Mouse (Mus musculus) hindbrain, postnatal 0 days (tissue): ENCODE data around the gene Gnaq. TPM values are rescaled to one million over a fixed set of nuclear protein-coding genes. Genes with fewer than 3 reads are reported as not detected.
A peak's percentile ranks its signal among the peaks of the same experiment; 100 is the strongest.
"Not testable (repeated sequence)": the region's sequence is repeated elsewhere in the genome, so short reads cannot be mapped to it uniquely, and the experiment has no call there.

Experiments used
- ATAC-seq: fragments of 200-750 bp; cut with Nextera tagmentation; 2 replicates; pipeline ENCODE4 v1.8.0; 2017; ENCODE audit warnings: mild to moderate bottlenecking, moderate TSS enrichment, moderate library complexity
- DNase-seq: peaks from one replicate; pipeline ENCODE4 v3.0.0-alpha.2; 2015; ENCODE audit warnings: low spot score
- H3K27ac ChIP-seq: fragments of 300-500 bp; sonication (generic); 2 replicates; pipeline ENCODE4 v1.5.1; 2014; ENCODE audit warnings: mild to moderate bottlenecking
- H3K27me3 ChIP-seq: fragments of 300-500 bp; sonication (generic); 2 replicates; pipeline ENCODE4 v1.6.1; 2014; ENCODE audit warnings: low read length, mixed read lengths; ENCODE audit not compliant: insufficient read depth
- H3K36me3 ChIP-seq: fragments of 300-500 bp; sonication (generic); 2 replicates; pipeline ENCODE4 v1.6.1; 2014; ENCODE audit warnings: low read length, mixed read lengths; ENCODE audit not compliant: insufficient read depth
- H3K4me1 ChIP-seq: fragments of 300-500 bp; sonication (generic); 2 replicates; pipeline ENCODE4 v1.6.1; 2014; ENCODE audit warnings: antibody characterized with exemption, low read length, mixed read lengths; ENCODE audit not compliant: insufficient read depth
- H3K4me2 ChIP-seq: fragments of 300-500 bp; sonication (generic); 2 replicates; pipeline ENCODE4 v1.6.1; 2014; ENCODE audit warnings: low read depth, mild to moderate bottlenecking, low read length, moderate library complexity, mixed read lengths
- H3K4me3 ChIP-seq: fragments of 300-500 bp; sonication (generic); 2 replicates; pipeline ENCODE4 v1.5.1; 2014; ENCODE audit warnings: low read length
- H3K9ac ChIP-seq: fragments of 300-500 bp; sonication (generic); replicated peaks from 2 replicates; pipeline ENCODE4 v1.6.1; 2014; ENCODE audit warnings: mild to moderate bottlenecking, low read length, moderate library complexity, mixed read lengths
- H3K9me3 ChIP-seq: fragments of 300-500 bp; sonication (generic); 2 replicates; pipeline ENCODE4 v1.6.1; 2016; ENCODE audit warnings: low read length, mixed read lengths
- CTCF ChIP-seq: IDR thresholded peaks from 2 replicates; pipeline ENCODE4 v1.5.1; 2016; ENCODE audit warnings: antibody characterized with exemption, control low read depth, low read depth
- WGBS: fragments of 180-500 bp; shearing (Covaris S2); extraction: QIAGEN DNeasy Blood & Tissue Kit; methylation state at CpG from one replicate; pipeline ENCODE4 v1.1.7; 2014; 5-methylcytosine and 5-hydroxymethylcytosine counted together
- polyA plus RNA-seq: library from polyadenylated mRNA; unstranded; fragments of >200 nt; fragmentation: Nextera tagmentation; extraction: Ambion mirVana; gene quantifications from 2 replicates; pipeline ENCODE4 v1.2.1, GENCODE M21; 2015
- total RNA-seq: library from RNA; depleted of rRNA; stranded (reverse); fragments of >200 nt; gene quantifications from 2 replicates; pipeline ENCODE4 v1.2.3, GENCODE M21; 2014

The Gnaq gene
- total and polyA plus RNA-seq, 2 experiments from 2014 or later = 85.7 to 101 TPM

DNA sequence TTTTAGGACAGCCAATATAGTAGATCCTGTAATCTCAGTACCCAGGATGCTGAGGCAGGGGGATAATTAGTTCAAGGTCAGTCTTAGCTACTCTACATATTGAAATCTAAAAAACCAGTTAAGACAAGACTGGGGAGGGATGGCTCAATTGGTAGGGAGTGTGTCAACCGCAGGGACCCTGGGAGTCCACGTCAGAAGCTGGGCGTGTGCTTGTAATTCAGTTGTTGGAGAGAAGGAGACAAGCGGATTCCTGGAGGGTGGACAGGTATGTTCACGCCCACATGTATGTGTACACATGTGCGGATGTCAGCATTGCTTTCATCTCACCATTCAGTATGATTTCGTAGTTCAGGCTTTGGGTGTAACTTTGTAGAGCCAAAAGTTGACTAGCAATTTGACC, 24.5 kb downstream of the Gnaq start:
- Histone ChIP-seq H3K9me3 (no peaks in the 10 kb centered on the region), H3K36me3 (no peaks in the 10 kb centered on the region), H3K4me3 (no peak overlapping the region), H3K9ac (no peak overlapping the region), H3K4me2 (no peak overlapping the region), H3K27me3 (no peaks in the 10 kb centered on the region), H3K27ac (no peak overlapping the region), H3K4me1 (no peaks in the 10 kb centered on the region)
- WGBS = 97% methylated on average over 7 of the region's 7 CpGs
- no peak for TF ChIP-seq CTCF
- no peak for ATAC-seq
- no peak for DNase-seq

DNA sequence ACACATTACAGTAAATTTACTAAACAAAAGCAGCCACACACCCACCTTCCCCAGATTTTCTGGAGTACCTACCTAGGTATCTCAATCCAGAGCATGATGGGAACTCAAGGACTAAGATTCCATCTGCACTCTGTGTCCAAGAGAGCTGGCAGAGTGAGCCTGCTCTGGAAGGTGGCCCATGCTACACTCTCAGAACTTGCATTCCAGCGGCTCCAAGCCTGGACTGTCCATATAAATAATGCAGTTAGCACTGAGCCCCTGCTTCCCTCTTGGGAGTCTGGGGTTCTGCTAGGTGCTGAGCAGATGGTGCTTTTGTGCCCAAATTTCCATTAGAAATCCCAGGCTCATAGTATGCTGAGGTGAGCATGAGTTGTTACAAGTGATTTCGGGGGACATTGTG, 28.1 kb downstream of the Gnaq start:
- H3K9ac ChIP-seq = no peak overlapping the region
- no peaks in the 10 kb centered on the region for H3K4me1 ChIP-seq
- no peak overlapping the region for H3K4me2 ChIP-seq
- H3K27me3 ChIP-seq = no peaks in the 10 kb centered on the region
- WGBS = 53% methylated on average over 2 of the region's 2 CpGs
- no peak for ATAC-seq
- TF ChIP-seq CTCF = no peak
- no peak overlapping the region for H3K27ac ChIP-seq
- H3K36me3 ChIP-seq = no peaks in the 10 kb centered on the region
- no peak for DNase-seq
- H3K9me3 ChIP-seq = no peaks in the 10 kb centered on the region
- H3K4me3 ChIP-seq = no peak overlapping the region

DNA sequence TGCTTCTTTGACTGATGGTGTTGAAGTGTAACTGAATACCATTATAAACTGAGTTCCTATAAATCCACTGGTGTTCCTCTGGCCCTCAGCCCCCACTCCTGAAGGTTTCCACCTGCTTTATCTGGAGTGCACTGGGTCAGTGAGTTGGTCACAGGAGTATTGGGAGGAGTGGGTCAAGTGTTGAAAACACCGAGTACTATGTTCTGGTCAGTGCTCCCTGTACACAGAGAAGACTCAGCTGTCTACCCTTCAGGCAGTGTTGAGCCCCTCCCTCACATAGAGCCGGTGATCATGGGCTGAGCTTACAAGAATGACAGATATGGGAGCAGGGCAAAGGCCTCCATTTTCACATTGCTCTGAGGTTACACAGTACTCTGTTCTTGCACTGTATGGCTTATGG, 28.6 kb downstream of the Gnaq start:
- 0 out of 2 replicates have a peak, but pooled peaks have one; percentile 18 for ATAC-seq
- H3K27me3 ChIP-seq = no peaks in the 10 kb centered on the region
- WGBS = 69% methylated on average over 2 of the region's 2 CpGs
- no peaks in the 10 kb centered on the region for H3K36me3 ChIP-seq
- H3K4me3 ChIP-seq = no peak overlapping the region
- H3K4me1 ChIP-seq = no peaks in the 10 kb centered on the region
- H3K9me3 ChIP-seq = no peaks in the 10 kb centered on the region
- no peak overlapping the region for H3K4me2 ChIP-seq
- no peak overlapping the region for H3K9ac ChIP-seq
- H3K27ac ChIP-seq = no peak overlapping the region
- DNase-seq = no peak
- no peak for TF ChIP-seq CTCF

DNA sequence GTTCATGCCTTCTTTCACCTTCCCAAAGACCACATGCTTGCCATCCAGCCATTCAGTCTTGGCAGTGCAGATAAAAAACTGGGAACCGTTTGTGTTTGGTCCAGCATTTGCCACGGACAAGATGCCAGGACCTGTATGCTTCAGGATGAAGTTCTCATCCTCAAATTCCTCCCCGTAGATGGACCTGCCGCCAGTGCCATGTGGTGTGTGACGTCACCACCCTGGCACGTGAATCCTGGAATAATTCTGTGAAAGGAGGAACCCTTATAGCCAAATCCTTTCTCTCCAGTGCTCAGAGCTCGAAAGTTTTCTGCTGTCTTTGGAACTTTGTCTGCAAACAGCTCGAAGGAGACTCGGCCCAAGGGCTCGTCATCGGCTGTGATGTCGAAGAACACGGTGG, 31.8 kb downstream of the Gnaq start:
- H3K4me3 ChIP-seq, H3K27me3 ChIP-seq, H3K27ac ChIP-seq, DNase-seq, ATAC-seq, H3K9me3 ChIP-seq, H3K9ac ChIP-seq, H3K4me2 ChIP-seq, H3K36me3 ChIP-seq: not testable (repeated sequence)
- peaks cover 16% of the 10 kb centered on the region; the same call in 1 of the 2 replicates for H3K4me1 ChIP-seq
- WGBS = 90% methylated on average over 13 of the region's 13 CpGs

DNA sequence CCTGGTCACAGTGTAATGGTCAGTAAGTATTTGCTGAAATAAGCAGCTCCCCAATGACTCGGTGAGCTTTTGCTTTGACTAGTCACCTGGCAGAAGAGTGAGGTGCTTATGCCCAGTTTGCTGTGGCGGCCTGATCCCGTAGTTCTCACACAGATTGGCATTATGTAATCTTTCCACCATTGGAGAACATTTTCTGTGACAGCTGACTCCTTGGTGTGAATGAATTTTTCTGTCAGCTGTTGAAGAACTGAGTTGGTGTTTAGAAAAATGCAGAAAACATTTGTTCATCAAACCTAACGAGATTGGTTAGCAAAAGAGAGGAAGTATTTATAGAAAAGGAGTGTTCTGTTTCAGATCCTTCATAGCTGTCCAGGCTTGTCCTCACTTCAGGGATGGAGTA, 34.6 kb downstream of the Gnaq start:
- H3K27ac ChIP-seq = no peak overlapping the region
- 51% methylated on average over 4 of the region's 4 CpGs for WGBS
- no peak overlapping the region for H3K9ac ChIP-seq

DNA sequence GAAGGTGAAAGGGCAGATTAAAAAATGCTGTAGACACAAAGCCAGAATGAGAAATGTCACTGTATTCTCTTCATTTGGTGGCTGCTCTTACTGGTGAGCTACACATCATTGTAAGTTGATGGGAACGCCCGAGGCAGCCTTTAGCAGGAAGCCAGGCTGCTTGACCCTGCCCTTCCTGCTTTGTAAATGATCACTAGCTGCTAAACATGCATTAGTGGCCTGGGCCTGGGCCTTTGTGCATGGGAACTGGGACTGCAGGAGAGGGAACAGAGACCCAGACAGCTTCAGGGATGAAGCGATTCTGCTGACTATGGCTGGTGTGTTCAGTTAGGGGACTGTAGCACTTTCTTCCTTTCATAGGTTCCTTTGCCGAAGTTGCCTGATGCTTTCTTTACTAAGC, 35.6 kb downstream of the Gnaq start:
- ATAC-seq = peak; percentile 51

More for the DNA sequence above, 34.6 kb downstream of the Gnaq start:
- Histone ChIP-seq H3K27me3 (no peaks in the 10 kb centered on the region), H3K9me3 (no peaks in the 10 kb centered on the region), H3K4me1 (peaks cover 16% of the 10 kb centered on the region; the same call in 1 of the 2 replicates), H3K36me3 (no peaks in the 10 kb centered on the region), H3K4me3 (no peak overlapping the region), H3K4me2 (no peak overlapping the region)
- TF ChIP-seq CTCF = no peak
- DNase-seq = no peak
- no peak for ATAC-seq

DNA sequence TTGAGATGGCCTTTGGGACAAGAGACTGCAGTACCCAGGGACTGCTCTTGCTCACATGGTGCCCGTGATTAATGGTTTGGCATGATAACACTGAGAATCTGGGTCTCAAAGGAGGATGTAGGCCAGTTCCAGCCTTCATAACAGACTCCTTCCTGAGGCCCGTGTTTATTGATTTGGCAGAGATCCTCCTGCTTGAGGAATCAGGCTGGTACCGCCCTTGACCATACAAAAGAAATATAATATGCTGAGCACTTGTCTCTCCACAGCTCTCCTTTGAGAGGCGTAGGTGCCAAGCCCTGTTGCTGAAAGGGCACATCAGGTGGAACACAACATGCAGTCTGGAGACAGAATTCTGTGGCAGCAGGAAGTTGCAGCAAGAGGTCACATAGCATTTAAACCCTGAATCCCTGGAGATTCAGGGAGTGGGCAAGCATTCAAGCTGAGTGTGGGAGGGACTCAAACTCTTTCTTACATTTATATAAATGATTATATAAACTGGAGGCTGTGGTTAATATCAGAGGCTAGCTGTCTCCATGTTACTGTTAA, 36.1 kb downstream of the Gnaq start:
- Histone ChIP-seq H3K4me3 (no peak overlapping the region), H3K9ac (no peak overlapping the region), H3K27me3 (no peaks in the 10 kb centered on the region), H3K27ac (peak overlapping the region; percentile 55), H3K4me2 (no peak overlapping the region), H3K4me1 (peaks cover 16% of the 10 kb centered on the region; the same call in 1 of the 2 replicates), H3K9me3 (no peaks in the 10 kb centered on the region), H3K36me3 (no peaks in the 10 kb centered on the region)
- peak; percentile 30 for DNase-seq
- no peak for TF ChIP-seq CTCF
- WGBS = 13% methylated on average over 4 of the region's 4 CpGs
- ATAC-seq = peak; percentile 55; the same call in 1 of the 2 replicates

More for the DNA sequence above, 35.6 kb downstream of the Gnaq start:
- peaks cover 16% of the 10 kb centered on the region; the same call in 1 of the 2 replicates for H3K4me1 ChIP-seq
- no peaks in the 10 kb centered on the region for H3K27me3 ChIP-seq
- WGBS = 19% methylated on average over 4 of the region's 4 CpGs
- TF ChIP-seq CTCF = no peak
- no peak overlapping the region for H3K4me3 ChIP-seq
- no peaks in the 10 kb centered on the region for H3K9me3 ChIP-seq
- H3K9ac ChIP-seq = no peak overlapping the region
- H3K4me2 ChIP-seq = no peak overlapping the region
- H3K36me3 ChIP-seq = no peaks in the 10 kb centered on the region
- peak; percentile 15 for DNase-seq
- H3K27ac ChIP-seq = peak overlapping the region; percentile 55
